Mouse (Mus musculus) thymus, adult 2 months (tissue): Measurements from ENCODE around the gene Car14.

Experiments
- CTCF ChIP-seq: fragments of 200-500 bp; IDR thresholded peaks from 2 replicates; pipeline ENCODE4 v1.5.1; 2012; ENCODE audit warnings: mild to moderate bottlenecking, control low read depth, low read length, moderate library complexity, borderline replicate concordance; ENCODE audit not compliant: control insufficient read depth, poor library complexity, insufficient read depth; ENCODE audit errors: extremely low read depth
- POLR2A ChIP-seq: fragments of 200-500 bp; IDR thresholded peaks from 2 replicates; pipeline ENCODE4 v1.6.1; 2012; ENCODE audit warnings: mild to moderate bottlenecking, low read length, control low read depth, moderate library complexity; ENCODE audit not compliant: control insufficient read depth, poor library complexity, insufficient read depth; ENCODE audit errors: extremely low read depth

DNA sequence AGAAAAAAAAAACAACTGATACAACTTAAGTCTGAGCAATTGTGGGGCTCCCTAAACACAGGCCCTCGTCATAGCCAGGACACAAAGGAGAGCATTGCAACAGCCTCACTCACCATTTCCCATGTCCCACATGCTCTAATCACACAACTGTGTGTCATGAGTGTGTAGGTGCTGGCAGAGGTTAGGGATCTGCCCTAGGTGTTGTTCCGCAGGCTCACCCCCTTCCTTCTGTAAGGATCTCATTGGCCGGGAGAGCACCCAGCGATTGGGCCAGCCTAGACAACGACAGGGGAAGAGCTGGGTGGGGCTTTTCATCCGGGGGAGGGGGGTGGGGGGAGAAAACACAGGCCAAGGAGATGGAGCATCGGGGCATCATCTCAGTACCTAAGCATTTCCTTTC is 40.9 kb downstream of the Car14 start:
- TF ChIP-seq POLR2A (no peak), CTCF (no peak)
